Mouse (Mus musculus) layer of hippocampus, adult 18-20 months (tissue): ENCODE measurements around the gene 4933428M09Rik. TPM values are rescaled to one million over a fixed set of nuclear protein-coding genes. Genes with fewer than 3 reads are reported as not detected.
A peak's percentile ranks its signal among the peaks of the same experiment; 100 is the strongest.
"Not testable (repeated sequence)": the region's sequence is repeated elsewhere in the genome, so short reads cannot be mapped to it uniquely, and the experiment has no call there.

Experiments
- DNase-seq, 2 experiments: peaks; one replicate each; pipeline ENCODE4 v3.0.0; 2022; ENCODE audit warnings: low spot score in 2 of 2
- long read RNA-seq: library from polyadenylated mRNA; stranded (forward); transcript quantifications from one replicate; pipeline ENCODE4 v2.0.0, GENCODE M21; 2021
- total RNA-seq, 2 experiments: library from RNA; stranded (reverse); gene quantifications; 2 replicates each; pipeline ENCODE4 v1.2.3; 2021

Gene 4933428M09Rik
- total RNA-seq = not detected
- long read RNA-seq = 0 reads

DNA sequence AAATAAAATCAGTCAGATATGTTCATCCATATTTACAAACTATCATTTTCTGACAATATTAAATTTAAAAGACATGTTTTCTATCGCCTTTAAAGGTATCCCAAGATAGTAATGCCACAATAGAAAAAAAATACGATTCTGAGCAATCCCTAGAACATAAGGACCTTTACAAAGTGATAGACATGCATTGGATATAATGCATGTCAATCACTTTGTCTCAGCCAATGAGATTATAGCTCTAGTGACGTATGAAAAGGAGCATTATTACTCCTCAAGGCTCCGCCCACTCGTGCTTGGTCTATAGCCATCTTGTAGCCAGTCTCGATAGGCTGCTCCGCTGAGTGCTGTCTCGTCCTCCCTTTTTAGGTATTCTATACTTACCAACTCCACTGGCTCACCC lies at the start of gene 4933428M09Rik:
Gene 4933428M09Rik, plus strand, starts transcription at position 301 of the 400 bp plus-strand sequence.
- DNase-seq = no peak

DNA sequence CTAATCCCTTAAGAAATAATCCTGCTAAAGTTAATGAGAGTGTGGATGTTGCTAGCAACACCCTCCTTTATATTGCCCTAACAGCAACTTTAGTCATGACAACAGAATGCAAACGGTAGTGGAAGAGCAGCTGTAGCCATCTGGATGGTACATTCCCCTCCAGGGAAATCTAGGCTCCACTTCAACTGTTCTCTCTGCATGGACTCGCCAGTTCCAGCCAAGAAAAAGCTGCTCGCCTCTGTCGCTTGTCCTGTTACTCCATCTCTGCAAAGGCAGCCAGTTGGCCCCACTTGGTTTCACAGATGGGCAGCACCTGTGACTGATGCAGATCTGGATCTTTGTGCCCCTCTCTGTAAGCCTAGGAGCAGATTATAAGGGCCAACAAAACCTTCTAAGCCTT lies 45.0 kb upstream of the 4933428M09Rik start:
- no peak for DNase-seq

DNA sequence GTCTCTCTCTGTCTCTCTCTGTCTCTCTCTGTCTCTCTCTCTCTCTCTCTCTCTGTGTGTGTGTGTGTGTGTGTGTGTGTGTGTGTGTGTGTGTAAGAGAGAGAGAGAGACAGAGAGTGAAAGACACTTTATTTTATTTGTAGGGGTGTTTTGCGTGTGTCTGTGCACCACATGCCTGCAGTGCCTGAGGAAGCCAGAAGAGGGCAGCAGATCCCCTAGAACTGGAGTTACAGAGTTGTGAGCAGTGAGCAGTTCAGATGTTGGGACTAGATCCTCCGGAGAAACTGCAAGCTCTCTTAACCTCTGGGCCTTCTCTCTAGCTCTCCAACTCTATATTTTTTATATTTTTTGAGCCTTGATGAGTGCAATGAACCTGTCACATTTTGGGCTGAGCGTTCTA lies 12.5 kb downstream of the 4933428M09Rik start:
- DNase-seq = not testable (repeated sequence)

DNA sequence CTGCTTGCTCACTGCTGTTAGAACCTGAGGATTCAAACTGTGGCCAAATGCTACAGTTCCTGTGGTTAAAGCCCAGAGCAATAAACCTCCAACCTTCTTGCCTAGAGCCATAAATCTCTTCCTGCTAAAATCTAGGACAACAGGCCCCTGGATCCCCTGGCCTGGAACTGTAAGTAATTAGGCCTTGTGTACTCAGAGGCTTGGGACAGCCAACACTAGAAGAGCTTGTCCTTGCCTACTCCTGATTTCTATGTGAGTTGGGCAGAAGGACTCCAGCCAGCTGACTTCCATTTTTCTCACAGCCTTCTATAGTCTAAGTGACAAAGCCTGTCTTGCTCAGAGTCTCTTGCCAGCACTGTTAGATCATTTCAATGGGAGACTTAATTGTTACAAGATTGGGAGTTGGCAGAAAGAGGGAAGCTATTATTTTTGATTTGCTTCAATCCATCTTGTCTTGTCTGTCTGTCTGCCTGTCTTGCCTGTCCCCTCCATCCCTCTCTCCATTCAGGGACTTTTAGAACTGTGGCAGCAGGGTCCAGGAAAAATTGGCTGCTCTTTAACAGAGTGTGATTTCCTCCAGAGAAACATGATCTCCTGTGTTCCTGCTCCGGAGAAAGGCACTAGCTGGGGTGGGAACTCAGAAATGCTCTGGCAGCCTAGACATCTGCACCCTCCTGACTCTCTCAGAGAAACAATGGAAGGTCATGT lies 15.7 kb downstream of the 4933428M09Rik start:
- no peak for DNase-seq

DNA sequence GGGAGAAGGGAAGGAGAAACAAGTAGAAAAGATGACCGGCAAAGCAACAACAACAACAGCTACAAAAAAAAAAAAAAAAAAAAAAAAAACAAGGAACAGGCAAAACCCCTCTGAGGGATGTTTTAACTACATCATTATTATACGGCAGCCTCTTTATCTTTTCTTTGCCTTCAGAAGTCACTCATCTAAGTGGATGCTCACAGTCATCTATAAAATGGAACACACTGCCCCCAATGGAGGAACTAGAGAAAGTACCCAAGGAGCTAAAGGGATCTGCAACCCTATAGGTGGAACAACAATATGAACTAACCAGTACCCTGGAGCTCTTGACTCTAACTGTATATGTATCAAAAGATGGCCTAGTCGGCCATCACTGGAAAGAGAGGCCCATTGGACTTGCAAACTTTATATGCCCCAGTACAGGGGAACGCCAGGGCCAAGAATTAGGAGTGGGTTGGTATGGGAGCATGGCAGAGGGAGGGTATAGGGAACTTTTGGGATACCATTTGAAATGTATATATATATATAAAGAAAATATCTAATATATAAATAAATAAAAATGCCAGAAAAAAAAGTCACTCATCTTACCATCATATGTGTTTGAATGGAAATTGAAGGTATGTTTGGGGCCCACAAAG lies 30.3 kb downstream of the 4933428M09Rik start:
- not testable (repeated sequence) for DNase-seq

DNA sequence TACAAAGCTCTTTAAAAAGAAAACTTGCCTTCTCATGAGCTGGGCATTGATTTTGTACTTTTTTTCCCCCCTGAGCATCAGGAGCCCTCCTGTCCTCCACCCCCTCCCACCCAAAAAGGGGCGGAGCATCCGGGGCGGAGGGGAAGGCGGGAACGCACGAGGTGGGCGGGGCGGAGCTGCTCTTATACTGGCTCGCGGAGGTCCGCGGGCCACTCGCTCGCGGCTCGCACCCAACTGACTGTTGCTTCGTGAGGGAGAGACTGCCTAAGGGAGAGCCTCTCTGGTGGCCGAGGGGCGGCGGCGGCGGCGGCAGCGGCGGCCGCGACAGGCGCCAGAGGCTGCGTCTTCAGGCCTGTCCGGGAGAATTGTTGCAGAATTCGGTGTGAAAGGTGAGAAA lies 30.8 kb downstream of the 4933428M09Rik start, which contains the start of gene Mum1l1:
Gene Mum1l1, plus strand, starts transcription at position 214 of the 397 bp plus-strand sequence.
- DNase-seq = peak; percentile 5 to 36

DNA sequence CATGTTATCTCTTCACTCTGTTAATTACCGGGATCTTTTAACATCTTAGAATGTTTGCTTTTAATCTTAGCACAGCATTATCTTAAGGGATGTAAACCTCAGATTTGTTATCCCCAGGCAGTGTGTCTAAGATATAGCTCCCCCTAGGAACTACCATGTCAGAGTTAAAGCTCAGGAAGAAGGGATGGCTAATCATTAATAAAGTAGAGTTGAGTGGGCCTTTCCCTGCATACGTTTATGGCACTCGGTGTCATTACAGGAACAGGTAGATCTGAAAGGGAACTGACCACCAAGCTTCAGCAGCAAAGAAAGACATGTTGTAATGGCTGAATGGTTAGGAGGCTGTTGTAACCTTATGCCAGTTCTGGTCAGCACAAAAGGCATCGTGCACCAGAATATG lies 35.7 kb downstream of the 4933428M09Rik start:
- DNase-seq = no peak

DNA sequence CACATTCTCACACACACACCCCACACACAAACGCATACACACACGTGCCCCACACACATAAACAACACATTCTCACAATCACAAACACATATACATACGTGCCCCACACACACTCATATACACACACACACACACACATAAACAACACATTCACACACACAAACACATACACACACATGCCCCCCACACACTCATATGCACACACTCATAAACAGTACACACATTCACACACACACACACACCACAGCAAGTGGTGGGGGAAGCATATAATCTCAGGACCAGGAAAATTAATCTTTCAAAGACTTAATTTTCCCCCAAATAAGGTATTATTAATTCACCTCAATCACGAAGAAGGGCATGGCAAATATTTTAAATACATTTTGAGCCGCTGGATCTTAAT lies 37.4 kb downstream of the 4933428M09Rik start:
- no peak for DNase-seq

DNA sequence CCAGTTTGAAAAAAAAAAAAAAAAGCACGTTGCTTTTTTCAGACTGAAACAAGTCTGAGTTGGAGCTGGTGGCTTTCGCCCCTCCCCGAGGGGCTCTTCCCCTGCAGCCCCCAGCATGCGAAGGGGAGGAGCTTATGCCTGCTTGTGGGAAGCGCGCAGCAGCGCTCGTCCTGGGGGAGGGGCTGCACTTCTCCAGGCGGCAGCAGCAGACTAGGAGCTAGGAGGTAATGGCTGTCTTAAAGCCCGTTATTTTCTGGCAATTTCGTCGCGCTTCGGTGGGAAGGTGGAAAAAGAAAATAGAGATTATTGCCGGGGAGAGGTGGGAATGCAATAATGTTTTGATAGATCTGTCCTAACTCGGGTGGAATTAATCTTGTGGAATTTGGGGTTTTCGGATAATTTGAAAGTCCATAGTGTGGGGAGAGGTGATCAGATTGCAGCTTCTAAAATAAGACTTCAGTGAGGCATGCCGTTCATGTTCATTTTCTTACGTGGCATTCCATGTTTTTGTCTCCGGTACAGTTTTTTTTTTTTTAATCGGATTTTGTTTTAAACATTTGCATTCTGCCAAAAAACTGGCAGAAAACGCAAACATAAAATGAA lies 38.1 kb downstream of the 4933428M09Rik start:
- peak; percentile 21 to 39 for DNase-seq

DNA sequence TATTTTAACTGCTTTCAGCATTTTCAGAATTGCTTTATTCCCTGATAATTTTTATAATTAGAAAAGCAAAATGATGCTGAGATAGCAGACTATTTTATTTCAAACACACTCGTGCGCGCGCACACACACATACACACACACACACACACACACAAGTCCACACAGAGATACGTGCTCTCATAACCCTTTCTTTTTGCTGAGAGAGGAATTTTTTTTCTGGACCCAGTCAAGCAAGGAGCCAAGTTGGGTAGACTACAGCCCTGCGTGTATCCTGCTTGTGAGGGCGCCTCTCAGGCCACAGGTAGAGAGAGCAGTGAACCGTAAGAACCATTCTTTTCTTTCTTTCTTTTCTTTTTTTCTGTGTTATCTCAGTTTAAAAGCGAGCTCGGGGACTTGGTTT lies 38.7 kb downstream of the 4933428M09Rik start:
- DNase-seq = no peak

DNA sequence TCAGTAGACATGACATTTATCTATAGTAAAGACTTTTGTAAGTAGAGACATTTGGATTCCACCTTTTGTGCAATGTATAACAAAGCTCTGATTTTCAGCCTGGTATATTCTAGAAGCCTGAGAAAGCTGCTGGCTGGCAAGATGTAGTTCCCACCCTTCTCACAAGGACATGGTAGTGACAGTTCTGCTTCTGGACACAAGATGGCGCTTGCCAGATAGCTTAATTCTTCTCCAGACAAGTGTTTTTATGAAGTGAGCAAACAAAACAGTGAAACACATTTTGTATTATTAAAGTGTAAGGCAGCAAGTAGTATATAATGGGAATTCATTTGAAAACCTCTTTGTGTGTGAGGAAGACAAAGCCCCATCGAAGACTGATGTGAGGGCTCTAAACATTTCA lies 40.0 kb downstream of the 4933428M09Rik start:
- peak in 1 of 2 experiments; percentile 66 for DNase-seq

DNA sequence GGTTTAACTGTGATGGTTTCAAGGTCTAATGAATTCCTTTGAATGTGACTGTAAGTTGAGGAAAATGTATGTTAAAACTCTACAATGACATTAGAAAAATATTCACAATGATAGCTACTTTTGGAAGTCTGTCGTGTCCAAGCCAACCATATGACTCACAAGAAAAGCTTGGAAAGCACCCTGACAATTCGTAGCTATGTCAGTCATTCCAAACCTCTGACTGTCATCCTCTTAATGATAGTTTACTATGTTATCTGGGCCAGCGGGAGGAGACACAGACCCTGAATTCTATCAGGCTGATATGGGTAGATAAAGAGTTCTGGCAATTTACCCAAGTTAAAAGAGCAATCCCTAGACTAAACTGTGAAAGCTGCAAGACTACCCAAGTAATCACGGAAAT lies 41.8 kb downstream of the 4933428M09Rik start:
- DNase-seq = no peak

DNA sequence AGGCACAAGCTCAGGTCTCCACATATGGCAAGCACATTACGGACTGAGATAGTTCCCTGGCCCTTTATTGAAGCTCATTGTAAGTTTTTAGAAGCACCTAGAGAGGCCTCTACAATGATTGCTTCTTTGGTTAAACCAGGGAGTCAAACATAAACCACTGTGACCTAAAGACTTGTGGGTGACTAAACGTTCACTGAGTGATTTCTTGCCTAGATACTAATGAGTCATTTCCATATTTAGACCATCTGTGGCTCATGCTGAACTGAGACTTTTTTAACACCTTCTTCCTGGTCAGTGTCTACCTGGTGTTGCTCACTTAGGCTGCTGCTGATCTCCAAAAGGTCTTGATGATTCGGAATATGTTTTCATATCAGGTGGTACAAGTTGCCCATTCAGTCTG lies 42.9 kb downstream of the 4933428M09Rik start:
- no peak for DNase-seq

Other genes starting within 250 kb of the 4933428M09Rik start
- not detected for gene Serpina7, start 94.0 kb upstream of the 4933428M09Rik start, total RNA-seq
- gene 4930513O06Rik, start 93.0 kb upstream of the 4933428M09Rik start, total RNA-seq = not detected
- gene Mum1l1, start 30.8 kb downstream of the 4933428M09Rik start, total RNA-seq = 1 to 10 TPM; 5.6 to 6.7 TPM
- gene Trap1a, start 154.5 kb downstream of the 4933428M09Rik start, total RNA-seq = not detected